Mouse (Mus musculus): Measurements from ENCODE around the gene Ppp1r14c.

DNA sequence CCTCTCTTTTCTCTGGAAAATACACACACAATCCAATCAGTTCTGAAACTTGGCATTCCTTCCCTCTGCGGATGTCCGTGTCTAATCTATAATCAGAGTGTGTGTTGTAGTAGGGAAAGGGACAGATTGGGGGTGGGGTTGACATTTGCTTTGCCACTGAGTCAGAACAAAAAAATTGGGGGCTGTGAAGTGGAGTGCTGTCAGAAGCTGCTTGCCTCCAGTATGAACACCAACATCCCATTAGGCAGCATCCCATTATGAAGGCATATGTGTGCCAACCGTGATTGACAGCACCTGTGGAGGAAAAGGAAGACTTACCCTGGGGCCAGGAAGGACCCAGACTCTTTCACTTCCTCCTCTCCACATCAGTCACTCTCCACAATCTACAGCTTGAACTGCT is 42.8 kb downstream of the Ppp1r14c start:
- no peak for TF ChIP-seq MYOD1 (IDR thresholded peaks at IDR 0.05; ENCODE audit: control insufficient read depth, insufficient read length, low read depth)
- no peak for TF ChIP-seq MYOG (IDR thresholded peaks at IDR 0.05; ENCODE audit: control insufficient read depth, extremely low read depth, insufficient read length)
- no peak for TF ChIP-seq CTCF (IDR thresholded peaks at IDR 0.05; ENCODE audit: control insufficient read depth, insufficient read depth, insufficient read length)
- TF ChIP-seq USF1 (IDR thresholded peaks at IDR 0.05; ENCODE audit: low read depth), result no peak

Measured in C2C12 (cell line).